Mouse (Mus musculus) E14TG2a.4 (cell line): ENCODE results near the gene Pax9.

Source experiments
- CTCF ChIP-seq: conservative IDR thresholded peaks from 2 replicates; pipeline ENCODE4 v1.5.1; 2014; ENCODE audit warnings: low read length
- NANOG ChIP-seq: IDR thresholded peaks from 2 replicates; pipeline ENCODE4 v1.6.1; 2014; ENCODE audit warnings: borderline replicate concordance, low read length, mixed read lengths

- TF ChIP-seq CTCF (no peak), NANOG (no peak)
Observed at GRCm38 (mm10) chr12:56688920-56689319, 2.6 kb upstream of the Pax9 start.
